Mouse (Mus musculus) adrenal gland, postnatal 4 days (tissue): ENCODE results near the gene Dapp1. TPM values are rescaled to one million over a fixed set of nuclear protein-coding genes. Genes with fewer than 3 reads are reported as not detected.
"Not testable (repeated sequence)": the region's sequence is repeated elsewhere in the genome, so short reads cannot be mapped to it uniquely, and the experiment has no call there.

ENCODE experiments used
- DNase-seq, 2 experiments: peaks; one replicate each; pipeline ENCODE4 v3.0.0; 2021 to 2022; ENCODE audit warnings: low spot score in 2 of 2, mixed read lengths in 2 of 2
- total RNA-seq, 2 experiments: library from RNA; stranded (reverse); gene quantifications; 2 replicates each; pipeline ENCODE4 v1.2.3; 2021

The Dapp1 gene
- total RNA-seq, 2 experiments from 2014 or later: 11.6 to 13.8 TPM

DNA sequence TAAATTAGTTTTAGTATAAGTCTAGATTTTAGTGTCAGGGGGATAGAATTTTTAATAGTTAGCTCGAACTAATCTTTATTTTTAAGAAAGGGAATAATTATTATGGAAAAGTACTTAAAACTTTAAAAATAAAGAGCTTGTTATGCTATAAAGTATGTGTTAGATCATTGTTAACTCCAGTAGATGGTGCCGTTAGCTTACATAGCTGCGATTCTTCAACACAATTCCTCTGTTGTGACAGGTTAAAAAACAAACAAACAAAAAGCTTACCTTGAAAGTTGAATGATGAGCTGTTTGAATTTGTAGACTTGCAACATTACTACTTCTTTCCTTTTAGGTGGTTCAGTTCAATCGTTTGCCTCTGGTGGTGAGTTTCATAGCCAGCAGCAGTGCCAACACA, 54.3 kb downstream of the Dapp1 start:
- no peak for DNase-seq

DNA sequence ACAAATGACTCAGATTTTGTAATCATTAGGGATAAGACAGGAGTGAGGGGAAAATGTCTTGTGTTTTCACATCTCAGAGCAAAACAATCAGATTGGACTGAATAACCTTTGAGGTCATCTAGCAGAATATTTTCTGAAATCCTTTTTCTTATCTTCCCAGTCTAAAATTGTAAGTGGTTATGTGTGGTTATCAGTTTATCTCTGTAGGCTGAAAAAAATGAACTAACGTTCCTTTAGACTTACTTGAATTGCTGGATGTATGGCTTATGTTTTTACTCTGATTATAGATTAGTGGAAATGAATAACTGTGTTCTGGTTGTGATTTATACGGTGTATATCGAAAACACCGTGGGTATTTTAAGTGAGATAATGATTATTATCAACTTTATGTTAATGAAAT, 60.8 kb downstream of the Dapp1 start:
- no peak for DNase-seq

DNA sequence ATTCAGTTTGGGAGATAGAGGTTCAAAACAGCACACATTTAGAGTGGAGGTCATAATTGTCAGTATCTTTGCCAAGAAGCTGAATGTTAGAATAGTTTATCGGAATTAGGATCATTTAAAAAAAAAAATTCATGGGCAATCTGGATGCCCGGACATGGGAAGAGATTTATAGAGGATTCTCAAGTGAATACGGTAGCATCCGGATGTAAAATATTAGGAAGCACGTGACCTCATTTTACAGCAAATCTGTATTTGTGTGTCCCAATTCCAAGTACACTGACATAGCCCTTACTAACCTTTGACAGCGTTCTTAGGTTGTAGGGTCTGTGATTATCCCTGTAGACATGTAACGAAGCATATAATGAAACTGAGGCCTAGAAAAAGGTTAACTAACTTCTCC, 61.9 kb downstream of the Dapp1 start:
- no peak for DNase-seq

DNA sequence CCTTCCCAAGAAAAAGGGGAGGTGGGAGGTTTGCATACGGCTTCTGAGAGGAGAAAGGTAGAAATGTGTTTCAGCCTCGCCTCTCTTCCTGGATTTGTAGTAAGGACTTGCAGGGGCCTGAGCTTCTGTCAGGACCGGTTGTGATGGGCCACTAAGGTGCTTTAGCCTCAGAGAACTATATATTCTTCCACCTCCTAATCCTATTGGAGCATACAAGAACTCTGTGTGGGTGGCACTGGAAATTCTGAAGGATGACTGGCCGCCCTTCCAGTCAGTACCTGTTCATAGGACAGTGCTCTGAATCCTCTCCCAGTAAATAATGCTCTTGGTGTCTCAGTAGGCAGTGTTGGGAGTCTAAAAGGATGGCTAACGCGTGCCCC, 62.4 kb downstream of the Dapp1 start:
- DNase-seq: no peak

DNA sequence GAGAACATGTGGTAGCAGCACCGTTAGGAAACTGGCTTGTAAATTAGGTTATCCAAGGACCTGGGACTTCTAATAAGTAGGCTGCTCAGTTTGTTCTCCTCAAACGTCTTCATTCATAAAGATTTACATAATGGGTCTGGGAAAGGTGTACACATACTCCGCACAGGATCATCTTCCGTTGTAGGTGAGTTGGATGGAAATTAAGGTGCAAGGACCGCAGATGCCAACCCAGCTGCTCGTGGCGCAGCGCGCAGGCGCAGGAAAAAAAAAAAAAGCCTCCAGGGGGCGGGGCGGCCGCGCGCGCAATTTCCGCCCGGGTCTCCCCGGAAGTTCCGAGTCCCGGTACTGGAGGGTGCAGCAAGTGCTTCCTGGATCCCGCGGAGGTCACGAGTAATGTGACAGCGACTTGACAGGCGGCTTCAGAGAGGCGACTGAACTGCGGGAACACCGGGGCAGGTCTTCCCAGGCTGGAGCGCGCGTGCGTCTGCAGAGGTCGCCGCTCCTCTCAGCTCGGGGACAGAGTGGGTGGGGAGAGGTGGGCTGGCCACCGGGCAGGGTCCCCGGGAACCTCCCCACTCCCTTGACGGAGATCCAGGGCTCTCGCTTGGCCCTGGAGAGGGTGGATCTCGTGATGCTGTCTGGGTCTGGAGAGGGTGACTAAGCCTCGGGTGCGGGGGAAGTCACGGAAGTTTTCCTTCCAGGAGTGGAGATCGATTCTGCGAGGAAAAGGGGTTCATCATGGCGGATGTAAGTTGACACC, 63.0 kb downstream of the Dapp1 start, which contains the start of gene Lamtor3:
Lamtor3 (plus strand) TSS at position 335 of the 760 bp plus-strand sequence.
- peak; percentile 85 to 91 for DNase-seq

DNA sequence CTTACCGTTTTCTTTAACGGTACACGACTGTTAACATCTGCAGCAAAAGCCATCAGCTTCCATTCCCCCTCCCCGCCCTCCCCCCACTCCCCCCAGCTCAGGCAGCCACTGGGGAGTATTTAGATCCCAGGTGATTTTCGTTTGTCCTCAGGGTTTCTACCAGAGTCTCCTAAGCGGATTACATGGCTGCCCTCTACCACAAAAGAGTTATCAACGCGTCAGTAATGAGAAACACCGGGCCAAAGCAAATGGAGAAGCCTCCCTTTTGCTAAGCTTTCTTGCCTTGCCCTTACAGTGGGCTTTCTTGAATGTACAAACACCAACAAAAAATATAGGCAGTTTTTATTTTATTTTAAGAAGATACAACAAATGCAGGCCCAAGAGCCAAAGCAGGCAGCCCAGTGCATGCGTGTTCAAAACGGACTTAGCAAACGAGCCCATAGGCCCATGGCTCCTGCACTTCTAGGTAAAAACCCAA, 63.6 kb downstream of the Dapp1 start:
- no peak for DNase-seq

DNA sequence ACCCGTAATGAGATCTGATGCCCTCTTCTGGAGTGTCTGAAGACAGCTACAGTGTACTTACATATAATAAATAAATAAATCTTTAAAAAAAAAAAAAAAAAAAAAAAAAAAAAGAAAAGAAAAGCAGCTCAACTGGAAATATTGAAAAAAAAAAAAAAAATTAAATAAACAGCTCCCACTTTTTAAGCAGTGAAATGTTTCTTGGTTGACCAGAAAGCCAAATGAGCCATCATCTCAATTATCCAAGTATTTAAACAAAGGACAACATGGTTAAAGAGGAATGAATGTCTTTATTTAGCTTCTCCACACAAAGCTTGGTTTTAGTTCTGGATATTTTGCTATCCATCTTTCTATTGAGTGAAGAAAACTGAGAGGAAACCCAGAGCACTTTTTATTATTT, 66.8 kb downstream of the Dapp1 start:
- DNase-seq: not testable (repeated sequence)

DNA sequence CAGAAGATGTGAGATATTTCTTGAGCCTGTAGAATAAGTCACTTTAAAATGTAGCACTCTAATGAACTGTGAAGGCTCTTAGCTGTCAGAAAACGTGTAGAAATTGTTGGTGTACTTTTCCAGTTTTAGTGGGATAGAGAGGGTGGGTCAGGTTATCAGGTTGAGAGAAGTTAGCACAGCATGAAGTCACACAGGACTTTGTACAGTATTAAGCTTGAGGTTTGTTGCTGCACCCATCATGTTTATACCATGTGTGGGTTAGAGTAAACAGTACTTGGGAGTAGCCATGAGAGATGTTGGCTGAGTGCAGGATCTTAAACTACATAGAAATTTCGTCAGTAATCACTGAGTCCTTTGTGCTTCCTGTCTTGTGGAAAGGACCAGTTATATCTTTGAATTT, 68.3 kb downstream of the Dapp1 start:
- no peak for DNase-seq

DNA sequence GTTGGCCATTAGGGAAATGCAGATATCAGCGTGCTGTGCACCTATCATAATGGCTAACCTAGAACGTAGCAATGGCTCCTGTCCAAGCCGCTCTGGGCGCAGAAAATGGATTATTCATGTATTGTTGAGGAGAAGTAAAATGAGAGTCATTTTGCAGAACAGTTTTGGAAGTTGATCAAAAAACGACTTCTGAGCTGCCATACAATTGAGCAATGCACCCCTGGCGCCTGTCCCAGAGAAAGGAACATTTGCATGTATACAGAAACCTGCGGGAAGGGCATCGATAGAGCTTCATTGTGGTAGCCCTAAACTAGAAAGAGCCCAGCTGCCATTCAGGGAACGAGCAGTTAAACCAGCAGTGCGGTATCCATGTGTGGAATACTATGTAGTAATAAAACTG, 81.2 kb downstream of the Dapp1 start:
- DNase-seq: no peak

DNA sequence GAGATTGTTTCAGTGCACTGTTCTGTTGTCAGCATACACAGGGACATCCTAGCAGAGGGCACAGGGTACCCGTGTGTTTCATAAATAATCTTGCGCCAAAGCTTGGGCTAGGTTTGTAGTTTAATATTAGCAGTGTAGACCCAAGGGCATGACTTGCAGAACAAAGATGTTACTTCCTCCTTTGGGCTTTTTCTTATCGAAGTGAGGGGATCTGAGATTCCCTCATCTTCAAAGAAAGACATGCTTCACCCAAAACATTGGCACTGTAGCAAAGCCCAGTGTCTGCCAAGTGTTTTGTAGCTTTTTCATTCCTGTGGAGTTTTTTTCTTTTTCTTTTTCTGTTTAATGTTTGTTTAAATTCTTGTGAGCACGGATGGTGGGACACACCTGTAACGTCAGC, 83.7 kb downstream of the Dapp1 start:
- DNase-seq: no peak

DNA sequence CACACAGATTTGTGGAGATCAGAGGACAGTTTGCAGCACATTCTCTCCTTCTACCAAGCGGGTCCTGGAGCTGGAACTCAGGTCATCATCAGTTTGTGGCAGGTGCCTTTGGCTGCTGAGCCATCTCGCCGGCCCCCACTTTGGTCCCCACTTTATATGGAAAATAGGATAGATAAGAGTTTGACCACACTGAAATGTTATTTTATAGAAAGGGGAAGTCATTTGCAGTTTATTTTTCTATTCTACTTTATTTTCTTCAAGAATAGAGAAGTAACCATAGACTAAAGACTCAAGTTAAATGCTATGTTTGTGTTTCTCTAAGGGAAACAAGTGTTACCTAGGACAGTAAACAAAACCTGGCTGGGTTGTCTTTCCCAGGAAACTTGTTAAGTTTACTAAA, 84.5 kb downstream of the Dapp1 start:
- no peak for DNase-seq

DNA sequence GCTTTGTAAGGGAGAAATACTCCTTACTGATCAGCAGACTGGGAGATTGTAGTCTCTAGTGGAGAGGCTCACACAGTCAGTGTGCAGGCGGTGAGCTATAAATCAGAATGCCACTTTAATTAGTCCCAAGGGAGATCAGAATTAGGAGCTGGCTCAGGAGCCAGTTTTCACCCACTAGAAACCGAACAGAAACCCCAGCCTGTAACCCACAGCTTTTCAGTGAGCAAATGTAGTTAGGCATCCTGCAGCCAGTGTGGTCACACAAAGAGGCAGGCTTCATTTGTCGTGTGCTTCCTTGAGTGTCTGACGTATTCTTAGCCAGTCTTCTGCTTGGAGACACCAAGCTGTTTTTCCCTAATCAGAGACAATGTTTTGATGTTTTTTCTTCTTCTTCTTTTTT, 85.0 kb downstream of the Dapp1 start:
- DNase-seq: no peak

DNA sequence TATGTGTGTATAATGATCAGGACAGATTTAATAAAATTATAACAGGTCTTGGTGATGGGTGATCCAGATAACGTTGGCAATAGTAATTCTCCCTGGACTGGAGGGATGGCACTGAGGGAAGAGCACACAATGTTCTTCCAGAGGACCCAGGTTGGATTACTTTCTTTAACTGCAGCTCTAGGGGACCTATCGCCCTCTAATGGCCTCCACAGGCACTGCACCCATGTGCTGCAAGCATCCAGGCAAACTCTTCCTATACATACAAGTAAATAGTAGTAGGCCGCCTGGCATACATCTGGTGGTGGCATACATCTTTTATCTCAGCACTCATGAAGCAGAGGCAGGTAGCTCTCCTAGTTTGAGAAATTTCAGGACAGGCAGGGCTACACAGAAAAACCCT, 86.1 kb downstream of the Dapp1 start:
- no peak for DNase-seq

DNA sequence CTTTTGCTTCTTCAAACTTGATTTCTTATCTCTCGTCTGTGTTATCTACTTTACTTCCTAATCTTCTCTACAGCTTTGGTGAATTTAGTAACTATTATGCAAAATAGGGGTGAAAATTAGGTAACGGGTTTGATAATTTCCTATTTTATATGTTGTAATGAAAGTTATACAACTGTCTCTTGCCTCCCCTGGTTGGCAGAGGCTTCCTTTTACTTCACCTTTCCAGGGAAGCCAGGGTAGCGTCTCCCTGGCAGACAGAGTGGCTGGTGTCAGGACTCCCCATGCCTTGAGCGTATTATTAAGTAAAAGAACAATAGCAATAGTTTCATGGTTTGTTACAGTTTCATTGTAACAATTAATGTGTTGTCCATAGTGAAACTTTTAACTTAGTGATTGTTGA, 87.6 kb downstream of the Dapp1 start:
- no peak for DNase-seq

DNA sequence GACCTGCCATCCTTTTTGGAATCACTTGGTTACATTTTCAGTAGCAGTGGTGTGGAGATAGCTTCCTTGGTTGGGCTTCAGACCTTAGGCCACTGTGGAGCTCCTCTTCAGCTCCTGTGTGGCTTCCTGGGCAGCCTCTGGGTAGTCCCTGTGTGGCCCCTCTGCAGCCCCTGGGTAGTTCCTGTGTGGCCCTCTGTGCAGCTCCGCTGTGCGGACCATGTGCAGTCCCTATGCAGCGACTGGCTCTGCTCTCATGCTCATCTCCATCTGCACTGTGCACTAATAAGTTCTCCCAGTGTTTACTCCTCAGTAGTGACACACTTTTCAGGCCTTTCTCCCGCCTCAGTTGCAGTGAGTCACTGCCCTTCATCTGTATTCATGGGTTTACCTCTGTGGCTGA, 89.2 kb downstream of the Dapp1 start:
- no peak for DNase-seq

DNA sequence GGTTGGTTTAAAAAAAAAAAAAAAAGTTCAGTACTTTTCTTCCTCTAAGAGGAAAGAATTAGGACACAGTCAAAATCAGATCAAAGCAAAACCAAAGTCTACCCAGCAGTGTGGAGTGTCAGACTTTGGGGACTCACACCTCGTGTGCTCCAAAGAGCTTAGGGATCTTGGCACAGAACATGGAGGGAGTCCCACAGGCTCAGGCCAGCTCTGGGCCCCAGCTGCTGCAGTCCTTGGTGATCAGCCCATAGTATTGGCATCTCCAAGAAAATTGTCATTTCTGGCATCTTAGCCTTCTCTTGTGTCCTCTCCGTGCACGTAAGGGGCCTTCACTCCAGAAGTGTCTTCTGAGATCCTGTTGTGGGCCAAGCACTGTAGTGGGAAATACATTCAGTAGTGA, 90.3 kb downstream of the Dapp1 start:
- no peak for DNase-seq

DNA sequence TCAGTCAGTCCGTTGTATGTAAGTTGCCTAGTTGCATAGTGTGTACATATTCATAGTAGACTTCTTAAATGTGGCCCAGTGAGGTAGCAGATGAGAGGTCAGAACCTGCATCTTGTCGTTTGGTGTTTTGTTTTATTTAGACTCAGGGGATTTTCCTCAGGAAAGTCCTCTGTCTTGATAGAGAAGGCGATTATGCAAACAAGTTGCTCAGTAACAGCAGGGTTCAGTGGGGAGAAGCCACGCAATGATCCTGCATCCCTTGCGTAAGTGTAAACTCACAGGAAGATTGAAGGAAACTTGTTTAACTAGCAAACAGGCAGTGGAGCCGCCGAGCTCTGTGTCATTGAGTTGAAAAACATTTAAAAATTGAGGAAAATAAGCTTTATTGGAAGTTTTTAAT, 93.4 kb downstream of the Dapp1 start:
- DNase-seq: no peak

DNA sequence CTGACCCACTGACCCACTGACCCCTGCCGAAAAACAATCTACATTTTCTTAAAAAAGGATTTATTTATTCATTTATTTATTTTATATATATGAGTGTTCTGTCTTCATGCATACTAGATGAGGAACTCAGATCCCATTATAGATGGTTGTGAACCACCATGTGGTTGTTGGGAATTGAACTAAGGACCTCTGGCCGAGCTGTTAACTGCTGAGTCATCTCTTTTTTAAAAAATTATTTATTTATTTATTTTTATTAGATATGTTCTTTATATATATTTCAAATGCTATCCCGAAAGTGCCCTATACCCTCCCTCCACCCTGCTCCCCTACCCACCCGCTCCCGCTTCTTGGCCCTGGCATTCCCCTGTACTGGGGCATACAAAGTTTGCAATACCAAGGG, 100.3 kb downstream of the Dapp1 start:
- no peak for DNase-seq

Other genes starting within 250 kb of the Dapp1 start
- gene H2afz, start 117.1 kb downstream of the Dapp1 start, total RNA-seq: 100 to 1,000 TPM; 360 to 373 TPM
- 10 to 100 TPM; 21.4 to 22.8 TPM for gene Dnajb14, start 113.9 kb downstream of the Dapp1 start, total RNA-seq
- gene Lamtor3, start 63.0 kb downstream of the Dapp1 start, total RNA-seq: 10 to 100 TPM; 63.6 to 68.8 TPM
- gene 1110002E22Rik, start 83.5 kb upstream of the Dapp1 start, total RNA-seq: 1 to 10 TPM; 1.7 to 2.9 TPM
- gene Gm5105, start 85.8 kb upstream of the Dapp1 start, total RNA-seq: under 1 TPM in 1 of 2 experiments, not detected in 1; 0.17 TPM
- gene Trmt10a, start 161.9 kb upstream of the Dapp1 start, total RNA-seq: 10 to 100 TPM in 1 of 2 experiments, 1 to 10 TPM in 1; 6.6 to 12.5 TPM
- gene Mttp, start 163.4 kb upstream of the Dapp1 start, total RNA-seq: 10 to 100 TPM; 11.7 to 21.3 TPM
- not detected for gene 4930579F01Rik, start 212.3 kb upstream of the Dapp1 start, total RNA-seq
- 10 to 100 TPM; 22.2 to 29.2 TPM for gene Adh7, start 236.2 kb upstream of the Dapp1 start, total RNA-seq